Mouse (Mus musculus): ENCODE results near the gene Slc1a4. TPM values are rescaled to one million over a fixed set of nuclear protein-coding genes. Genes with fewer than 3 reads are reported as not detected.
A peak's percentile ranks its signal among the peaks of the same experiment; 100 is the strongest.

Slc1a4 gene
- polyA plus RNA-seq, 1 experiment from 2014 or later, result 46.7 TPM

- ATAC-seq (replicated peaks), result no peak
- no peak overlapping the region for H3K27ac ChIP-seq (replicated peaks)
- no peaks in the 10 kb centered on the region for H3K36me3 ChIP-seq
- H3K9ac ChIP-seq (replicated peaks), result no peak overlapping the region
- no peaks in the 10 kb centered on the region for H3K27me3 ChIP-seq
- no peak overlapping the region for H3K4me2 ChIP-seq (replicated peaks)
- no peaks in the 10 kb centered on the region for H3K4me1 ChIP-seq
- H3K4me3 ChIP-seq, result no peak overlapping the region
- no peaks in the 10 kb centered on the region for H3K9me3 ChIP-seq
- 75% methylated on average over 1 of the region's 1 CpGs for WGBS
Measured at GRCm38 (mm10) chr11:20341598-20341997, 9.1 kb upstream of the Slc1a4 start.

DNA sequence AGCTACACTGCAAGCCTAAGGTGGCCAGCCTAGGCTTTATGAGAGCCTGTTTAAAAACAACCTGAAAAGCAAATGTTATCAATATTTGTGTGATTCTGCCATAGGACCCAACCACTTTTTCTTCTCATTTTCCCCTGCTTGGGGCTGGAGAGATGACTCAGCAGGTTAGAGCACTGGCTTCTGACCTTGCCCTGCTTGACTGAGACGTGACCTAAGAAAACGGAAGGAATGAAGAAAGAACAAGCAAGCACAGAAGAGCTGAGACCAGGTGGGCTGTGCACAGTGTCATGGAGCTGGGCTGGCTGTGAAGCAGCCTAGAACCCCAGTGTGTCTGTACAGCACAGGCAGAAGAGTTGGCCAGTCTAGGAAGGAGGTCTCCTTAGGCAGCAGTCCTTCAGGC lies 6.2 kb upstream of the Slc1a4 start:
- no peak overlapping the region for H3K9ac ChIP-seq (replicated peaks)
- H3K4me1 ChIP-seq, result peaks cover 3% of the 10 kb centered on the region; the same call in 1 of the 2 replicates
- H3K36me3 ChIP-seq, result no peaks in the 10 kb centered on the region
- no peaks in the 10 kb centered on the region for H3K27me3 ChIP-seq
- no peak overlapping the region for H3K27ac ChIP-seq (replicated peaks)
- no peaks in the 10 kb centered on the region for H3K9me3 ChIP-seq
- ATAC-seq (replicated peaks), result no peak
- H3K4me3 ChIP-seq, result no peak overlapping the region
- WGBS, result 75% methylated on average over 2 of the region's 2 CpGs
- no peak overlapping the region for H3K4me2 ChIP-seq (replicated peaks)

- Histone ChIP-seq H3K4me2 (replicated peaks) (no peak overlapping the region), H3K36me3 (no peaks in the 10 kb centered on the region), H3K27ac (replicated peaks) (peak overlapping the region; percentile 98; the same call in 1 of the 2 replicates), H3K27me3 (no peaks in the 10 kb centered on the region), H3K9ac (replicated peaks) (no peak overlapping the region), H3K4me3 (no peak overlapping the region), H3K9me3 (no peaks in the 10 kb centered on the region), H3K4me1 (peaks cover 29% of the 10 kb centered on the region)
- ATAC-seq (replicated peaks), result no peak
- WGBS, result 14% methylated on average over 1 of the region's 1 CpGs
Measured at GRCm38 (mm10) chr11:20334301-20334700, 1.8 kb upstream of the Slc1a4 start.

- ATAC-seq (replicated peaks), result peak; percentile 34; the same call in 1 of the 2 replicates
- H3K4me1 ChIP-seq, result peaks cover 40% of the 10 kb centered on the region
- peak overlapping the region; percentile 98 for H3K27ac ChIP-seq (replicated peaks)
- no peaks in the 10 kb centered on the region for H3K9me3 ChIP-seq
- peak overlapping the region; percentile 71 for H3K4me3 ChIP-seq
- no peaks in the 10 kb centered on the region for H3K36me3 ChIP-seq
- H3K4me2 ChIP-seq (replicated peaks), result peak overlapping the region; percentile 74
- under 1% methylated on average over 61 of the region's 61 CpGs for WGBS
- peak overlapping the region; percentile 82 for H3K9ac ChIP-seq (replicated peaks)
- no peaks in the 10 kb centered on the region for H3K27me3 ChIP-seq
Measured at GRCm38 (mm10) chr11:20331690-20332537, 599 bp downstream of the Slc1a4 start.

DNA sequence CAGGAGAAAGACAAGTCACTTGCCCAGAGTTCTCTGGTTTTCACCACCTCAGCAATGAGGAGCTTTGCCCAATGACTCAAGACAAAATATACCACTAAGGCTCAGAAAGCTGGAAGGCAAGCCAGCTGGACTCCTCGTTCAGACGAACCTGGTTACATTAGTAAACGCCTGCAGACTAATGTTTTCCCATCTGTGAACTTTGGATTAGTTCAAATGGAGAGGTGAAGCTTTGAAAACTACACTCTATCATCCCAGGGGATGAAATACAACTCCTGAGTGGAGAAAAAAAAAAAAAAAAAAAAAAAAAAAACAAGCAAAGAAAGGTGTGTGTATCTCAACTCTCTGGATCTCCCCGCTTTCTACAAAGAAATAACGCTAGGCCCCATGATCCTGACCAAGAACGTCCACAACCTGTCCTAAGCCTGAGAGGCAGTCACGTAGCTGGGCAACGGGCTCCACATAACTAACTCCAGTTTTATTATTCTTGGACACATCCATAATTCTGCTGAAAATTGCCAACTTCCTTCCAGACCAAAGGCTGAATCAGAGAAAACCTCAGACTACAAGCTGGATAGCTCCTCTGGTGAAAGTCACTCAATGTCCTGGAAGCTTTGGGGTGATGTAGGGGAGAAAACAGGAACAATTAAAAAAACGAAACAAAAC lies 1.4 kb downstream of the Slc1a4 start:
- 0 out of 2 replicates have a peak overlapping the region, but pooled peaks have one; percentile 25 for H3K27ac ChIP-seq (replicated peaks)
- H3K4me1 ChIP-seq, result peaks cover 40% of the 10 kb centered on the region

GRCm38 (mm10) chr11:20329711-20330110 lies 2.8 kb downstream of the Slc1a4 start:
- WGBS, result 96% methylated on average over 5 of the region's 5 CpGs
- Histone ChIP-seq H3K9ac (replicated peaks) (no peak overlapping the region), H3K27ac (replicated peaks) (no peak overlapping the region), H3K4me3 (no peak overlapping the region), H3K9me3 (no peaks in the 10 kb centered on the region), H3K36me3 (no peaks in the 10 kb centered on the region), H3K4me2 (replicated peaks) (peak overlapping the region; percentile 74), H3K27me3 (no peaks in the 10 kb centered on the region), H3K4me1 (peaks cover 40% of the 10 kb centered on the region)
- ATAC-seq (replicated peaks), result no peak

More for the DNA sequence above, 1.4 kb downstream of the Slc1a4 start:
- Histone ChIP-seq H3K4me3 (peak overlapping the region; percentile 71), H3K27me3 (no peaks in the 10 kb centered on the region), H3K36me3 (no peaks in the 10 kb centered on the region), H3K4me2 (replicated peaks) (peak overlapping the region; percentile 74), H3K9me3 (no peaks in the 10 kb centered on the region), H3K9ac (replicated peaks) (peak overlapping the region; percentile 82)
- 26% methylated on average over 9 of the region's 9 CpGs for WGBS
- ATAC-seq (replicated peaks), result no peak

- WGBS, result 85% methylated on average over 6 of the region's 6 CpGs
- Histone ChIP-seq H3K9ac (replicated peaks) (no peak overlapping the region), H3K4me2 (replicated peaks) (no peak overlapping the region), H3K27ac (replicated peaks) (no peak overlapping the region), H3K9me3 (no peaks in the 10 kb centered on the region), H3K27me3 (no peaks in the 10 kb centered on the region), H3K4me3 (no peak overlapping the region), H3K4me1 (peaks cover 37% of the 10 kb centered on the region), H3K36me3 (no peaks in the 10 kb centered on the region)
- no peak for ATAC-seq (replicated peaks)
Measured at GRCm38 (mm10) chr11:20328771-20329170, 3.7 kb downstream of the Slc1a4 start.

DNA sequence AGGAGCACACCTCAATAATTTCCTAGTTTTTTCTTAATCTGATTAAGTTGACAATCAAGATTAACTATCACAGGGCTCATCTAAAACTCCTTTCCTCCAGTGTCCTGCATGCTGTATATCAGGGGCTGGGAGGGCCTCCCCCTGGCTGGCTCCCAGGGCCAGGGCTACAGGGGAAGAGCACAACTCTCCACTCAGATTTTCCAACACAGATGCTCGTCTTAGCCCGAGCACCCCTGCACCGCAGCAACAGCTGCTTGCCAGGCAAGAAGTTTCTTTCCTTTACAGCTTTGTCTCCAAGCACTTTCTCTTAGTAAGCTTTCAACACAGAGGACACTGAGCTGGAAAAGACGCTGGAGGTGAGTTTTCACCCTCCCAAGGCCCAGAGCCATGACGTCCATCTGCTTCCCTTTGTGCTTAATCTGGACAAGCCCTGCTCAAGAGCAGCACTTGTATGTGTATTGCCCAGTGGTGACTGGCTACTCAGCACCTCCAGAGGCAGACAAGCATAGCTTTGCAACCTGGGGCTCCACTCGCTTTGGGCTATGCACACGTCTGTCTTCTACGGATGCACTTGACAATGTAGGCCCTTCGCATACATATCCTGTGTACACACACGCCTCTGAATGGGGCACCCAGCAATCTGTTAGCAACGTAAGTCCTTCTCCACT lies 6.1 kb downstream of the Slc1a4 start:
- ATAC-seq (replicated peaks), result no peak

GRCm38 (mm10) chr11:20325073-20325694 lies 7.3 kb downstream of the Slc1a4 start:
- Histone ChIP-seq H3K9ac (replicated peaks) (no peak overlapping the region), H3K4me1 (peaks cover 23% of the 10 kb centered on the region), H3K4me3 (no peak overlapping the region), H3K9me3 (no peaks in the 10 kb centered on the region), H3K27ac (replicated peaks) (no peak overlapping the region), H3K27me3 (no peaks in the 10 kb centered on the region), H3K4me2 (replicated peaks) (no peak overlapping the region), H3K36me3 (no peaks in the 10 kb centered on the region)
- 91% methylated on average over 9 of the region's 9 CpGs for WGBS
- no peak for ATAC-seq (replicated peaks)

More for the DNA sequence above, 6.1 kb downstream of the Slc1a4 start:
- Histone ChIP-seq H3K9me3 (no peaks in the 10 kb centered on the region), H3K4me2 (replicated peaks) (no peak overlapping the region), H3K27ac (replicated peaks) (no peak overlapping the region), H3K36me3 (no peaks in the 10 kb centered on the region), H3K4me1 (peaks cover 35% of the 10 kb centered on the region), H3K27me3 (no peaks in the 10 kb centered on the region), H3K9ac (replicated peaks) (no peak overlapping the region), H3K4me3 (no peak overlapping the region)
- WGBS, result 58% methylated on average over 11 of the region's 11 CpGs

DNA sequence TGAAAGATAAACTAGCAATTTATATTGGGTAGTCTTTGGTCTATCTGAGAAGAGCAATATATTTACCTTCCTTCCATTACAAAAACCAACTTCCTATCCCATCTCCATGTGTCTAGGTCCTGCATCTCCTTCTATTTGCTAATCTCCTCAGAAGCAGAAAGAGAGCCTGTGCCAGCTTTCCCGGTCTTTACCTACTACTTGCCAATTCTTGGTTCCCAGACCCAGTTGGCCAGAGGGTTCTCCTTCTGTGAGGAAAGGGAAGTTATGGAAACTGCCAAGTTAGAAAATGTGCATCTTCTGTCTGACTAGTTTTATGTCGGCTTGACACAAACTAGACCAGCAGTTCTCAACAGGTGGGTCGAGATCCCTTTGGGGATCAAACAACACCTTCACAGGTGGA lies 8.5 kb downstream of the Slc1a4 start:
- no peak overlapping the region for H3K4me3 ChIP-seq
- no peaks in the 10 kb centered on the region for H3K36me3 ChIP-seq
- WGBS, result 81% methylated on average over 3 of the region's 3 CpGs
- no peaks in the 10 kb centered on the region for H3K27me3 ChIP-seq
- H3K4me1 ChIP-seq, result peaks cover 18% of the 10 kb centered on the region; the same call in 1 of the 2 replicates
- no peak overlapping the region for H3K27ac ChIP-seq (replicated peaks)
- no peak overlapping the region for H3K9ac ChIP-seq (replicated peaks)
- no peak for ATAC-seq (replicated peaks)
- H3K4me2 ChIP-seq (replicated peaks), result no peak overlapping the region
- no peaks in the 10 kb centered on the region for H3K9me3 ChIP-seq

DNA sequence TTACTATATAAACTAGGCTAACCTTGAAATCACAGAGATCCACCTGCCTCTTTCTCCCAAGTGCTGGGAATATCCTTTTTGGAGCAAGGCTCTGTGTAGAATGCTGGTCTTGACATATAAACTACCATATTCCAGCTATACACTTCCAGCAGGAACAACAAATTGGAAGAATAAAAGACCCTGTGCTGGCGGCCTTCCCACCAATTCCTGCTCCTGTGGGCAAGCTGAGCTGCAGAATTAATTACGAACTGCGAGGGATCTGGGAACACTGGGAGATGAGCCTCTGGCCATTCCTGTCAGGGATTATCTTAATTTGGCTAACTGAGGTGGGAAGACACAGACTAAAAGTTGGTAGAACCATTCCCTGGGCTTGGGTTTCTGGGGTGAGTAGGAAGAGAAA lies 10.1 kb downstream of the Slc1a4 start:
- no peaks in the 10 kb centered on the region for H3K9me3 ChIP-seq
- WGBS, result 36% methylated on average over 3 of the region's 3 CpGs
- ATAC-seq (replicated peaks), result no peak

More for the DNA sequence above, 10.1 kb downstream of the Slc1a4 start:
- H3K36me3 ChIP-seq, result no peaks in the 10 kb centered on the region
- H3K27me3 ChIP-seq, result no peaks in the 10 kb centered on the region
- no peak overlapping the region for H3K27ac ChIP-seq (replicated peaks)
- no peak overlapping the region for H3K9ac ChIP-seq (replicated peaks)
- peaks cover 9% of the 10 kb centered on the region; the same call in 1 of the 2 replicates for H3K4me1 ChIP-seq
- no peak overlapping the region for H3K4me2 ChIP-seq (replicated peaks)
- no peak overlapping the region for H3K4me3 ChIP-seq
